Mouse (Mus musculus): ENCODE results near the gene Nbr1. TPM values are rescaled to one million over a fixed set of nuclear protein-coding genes. Genes with fewer than 3 reads are reported as not detected.

Gene Nbr1
- polyA plus RNA-seq, 1 experiment from 2014 or later = 35.3 TPM

- Histone ChIP-seq H3K4me2 (ENCODE audit: low read depth, low read length) (no peak overlapping the region), H3K4me3 (ENCODE audit: low read depth, low read length) (no peak overlapping the region), H3K9me3 (ENCODE audit: low read length) (no peaks in the 10 kb centered on the region), H3K27ac (ENCODE audit: low read depth) (no peak overlapping the region), H3K9ac (replicated peaks) (no peak overlapping the region), H3K4me1 (ENCODE audit: insufficient read depth) (no peaks in the 10 kb centered on the region; the same call in 1 of the 2 replicates), H3K27me3 (ENCODE audit: insufficient read depth, low read length) (no peaks in the 10 kb centered on the region), H3K36me3 (replicated peaks; ENCODE audit: insufficient read depth, low read length) (peaks cover 43% of the 10 kb centered on the region)
- TF ChIP-seq CTCF (IDR thresholded peaks at IDR 0.05; ENCODE audit: low read depth) (no peak), EP300 (IDR thresholded peaks at IDR 0.05; ENCODE audit: low read depth) (no peak)
- 92% methylated on average over 10 of the region's 10 CpGs for WGBS (ENCODE audit: insufficient replicate concordance)
- no peak for ATAC-seq
- no peak for DNase-seq
These were observed 26.9 kb upstream of the Nbr1 start for GRCm38 (mm10) chr11:101525056-101525455.

DNA sequence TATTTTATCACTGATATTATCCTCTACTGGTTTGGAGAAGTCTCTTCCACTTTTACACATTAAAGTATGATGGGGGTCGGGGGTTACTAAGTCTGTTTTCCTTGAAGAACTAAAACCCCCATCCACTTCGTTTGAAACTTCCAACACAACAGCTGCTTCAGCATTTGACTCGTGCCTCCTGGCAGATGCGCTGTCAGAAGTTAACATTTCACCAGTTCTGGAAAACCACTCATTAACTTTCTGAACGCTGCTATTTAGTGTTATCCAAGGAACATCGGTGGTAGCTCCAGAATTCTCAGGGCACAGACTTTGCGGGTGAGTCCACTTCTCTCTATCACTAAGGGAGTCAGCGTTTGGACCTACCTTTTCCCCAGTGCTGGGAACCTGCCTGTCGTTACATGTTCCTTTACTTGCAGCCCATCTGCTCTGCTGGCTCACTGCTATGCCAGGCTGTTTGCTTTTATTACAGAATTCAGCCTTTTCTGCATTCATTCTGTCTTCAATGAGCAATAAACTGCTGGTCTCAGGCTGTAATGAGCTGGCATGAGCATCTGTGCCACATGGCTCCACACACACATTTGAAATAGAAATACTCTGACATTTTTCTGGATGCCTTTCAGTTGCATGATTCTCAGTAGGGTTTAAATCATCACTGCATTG is 25.9 kb upstream of the Nbr1 start:
- Histone ChIP-seq H3K4me1 (ENCODE audit: insufficient read depth) (no peaks in the 10 kb centered on the region; the same call in 1 of the 2 replicates), H3K4me2 (ENCODE audit: low read depth, low read length) (no peak overlapping the region), H3K4me3 (ENCODE audit: low read depth, low read length) (no peak overlapping the region), H3K36me3 (replicated peaks; ENCODE audit: insufficient read depth, low read length) (peaks cover 45% of the 10 kb centered on the region), H3K27ac (ENCODE audit: low read depth) (no peak overlapping the region), H3K9me3 (ENCODE audit: low read length) (no peaks in the 10 kb centered on the region), H3K27me3 (ENCODE audit: insufficient read depth, low read length) (no peaks in the 10 kb centered on the region), H3K9ac (replicated peaks) (no peak overlapping the region)
- no peak for TF ChIP-seq EP300 (IDR thresholded peaks at IDR 0.05; ENCODE audit: low read depth)
- no peak for TF ChIP-seq CTCF (IDR thresholded peaks at IDR 0.05; ENCODE audit: low read depth)
- 92% methylated on average over 9 of the region's 9 CpGs for WGBS (ENCODE audit: insufficient replicate concordance)
- DNase-seq = no peak
- ATAC-seq = no peak

DNA sequence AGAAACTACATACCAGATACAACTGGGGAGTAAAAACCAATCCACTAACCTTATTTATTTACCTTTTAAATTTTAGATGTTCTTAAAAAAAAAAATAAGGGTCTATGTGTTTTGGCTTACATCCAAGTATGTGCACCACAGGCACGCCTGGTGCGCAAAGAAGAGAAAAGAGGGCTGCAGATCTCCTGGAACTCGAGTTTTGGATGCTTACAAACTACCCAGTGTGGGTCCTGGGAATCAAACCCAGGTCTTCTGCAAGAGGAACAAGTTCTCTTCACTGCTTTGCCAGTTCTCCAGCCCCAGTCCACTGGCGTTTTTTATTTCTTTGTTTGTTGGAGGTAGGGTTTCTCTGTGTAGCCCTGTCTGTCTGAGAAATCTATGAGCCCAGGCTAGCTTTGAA is 25.3 kb upstream of the Nbr1 start:
- TF ChIP-seq CTCF (IDR thresholded peaks at IDR 0.05; ENCODE audit: low read depth) (no peak), EP300 (IDR thresholded peaks at IDR 0.05; ENCODE audit: low read depth) (no peak)
- H3K9me3 ChIP-seq (ENCODE audit: low read length) = no peaks in the 10 kb centered on the region
- H3K4me2 ChIP-seq (ENCODE audit: low read depth, low read length) = no peak overlapping the region
- no peaks in the 10 kb centered on the region for H3K27me3 ChIP-seq (ENCODE audit: insufficient read depth, low read length)
- WGBS (ENCODE audit: insufficient replicate concordance) = 77% methylated on average over 4 of the region's 4 CpGs
- no peak overlapping the region for H3K4me3 ChIP-seq (ENCODE audit: low read depth, low read length)
- H3K27ac ChIP-seq (ENCODE audit: low read depth) = no peak overlapping the region
- no peak overlapping the region for H3K9ac ChIP-seq (replicated peaks)
- no peak for ATAC-seq
- no peaks in the 10 kb centered on the region; the same call in 1 of the 2 replicates for H3K4me1 ChIP-seq (ENCODE audit: insufficient read depth)
- H3K36me3 ChIP-seq (replicated peaks; ENCODE audit: insufficient read depth, low read length) = peaks cover 50% of the 10 kb centered on the region
- DNase-seq = no peak

DNA sequence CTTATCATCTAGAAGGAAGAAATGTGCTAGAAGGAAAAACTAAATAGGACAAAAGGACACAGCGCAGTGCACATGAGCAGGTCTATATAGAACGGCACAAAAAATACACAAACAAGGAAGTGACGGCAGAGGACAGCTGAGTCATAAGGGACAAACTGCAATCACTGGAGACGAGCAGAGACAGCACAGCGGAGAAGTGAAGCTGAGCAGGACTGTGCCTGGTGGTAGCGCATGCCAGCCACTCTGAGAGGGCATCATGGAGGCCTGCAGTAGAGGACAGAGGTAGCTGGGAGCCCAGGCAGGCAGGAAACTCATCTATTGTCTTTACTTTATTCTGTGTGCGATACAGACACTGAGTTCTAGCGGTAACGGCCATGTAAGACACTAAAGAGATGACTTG is 8.4 kb upstream of the Nbr1 start:
- Histone ChIP-seq H3K27ac (ENCODE audit: low read depth) (peak overlapping the region; percentile 69), H3K27me3 (ENCODE audit: insufficient read depth, low read length) (no peaks in the 10 kb centered on the region), H3K4me3 (ENCODE audit: low read depth, low read length) (no peak overlapping the region), H3K4me1 (ENCODE audit: insufficient read depth) (peaks cover 4% of the 10 kb centered on the region; the same call in 1 of the 2 replicates), H3K36me3 (replicated peaks; ENCODE audit: insufficient read depth, low read length) (peaks cover 20% of the 10 kb centered on the region), H3K9me3 (ENCODE audit: low read length) (no peaks in the 10 kb centered on the region), H3K4me2 (ENCODE audit: low read depth, low read length) (no peak overlapping the region), H3K9ac (replicated peaks) (no peak overlapping the region)
- WGBS (ENCODE audit: insufficient replicate concordance) = 71% methylated on average over 9 of the region's 9 CpGs
- TF ChIP-seq CTCF (IDR thresholded peaks at IDR 0.05; ENCODE audit: low read depth) (no peak), EP300 (IDR thresholded peaks at IDR 0.05; ENCODE audit: low read depth) (no peak)
- DNase-seq (peak; percentile 29), ATAC-seq (peak; percentile 74)

GRCm38 (mm10) chr11:101544132-101544531 is 7.8 kb upstream of the Nbr1 start:
- 77% methylated on average over 1 of the region's 1 CpGs for WGBS (ENCODE audit: insufficient replicate concordance)
- no peak for ATAC-seq

DNA sequence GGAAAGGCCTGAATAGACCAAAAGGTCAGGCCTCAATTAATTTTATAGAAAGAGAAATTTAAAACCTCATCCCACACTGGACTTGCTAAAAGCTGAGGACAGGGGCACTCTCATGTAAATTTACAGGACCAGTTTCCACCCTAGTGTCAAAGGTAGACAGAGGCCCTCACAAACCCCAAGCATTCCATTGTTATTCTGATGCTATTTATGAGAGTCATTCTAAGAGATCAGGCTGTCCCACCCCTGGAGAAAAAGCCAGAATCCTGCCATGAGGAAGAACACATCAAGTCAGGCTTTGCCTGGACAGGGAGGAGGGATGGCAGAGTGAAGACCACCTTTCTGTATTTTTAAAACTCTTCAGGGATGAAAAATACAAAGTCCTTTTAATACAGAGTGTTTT is 3.4 kb upstream of the Nbr1 start:
- no peaks in the 10 kb centered on the region for H3K9me3 ChIP-seq (ENCODE audit: low read length)
- ATAC-seq (no peak), DNase-seq (no peak)
- no peak overlapping the region for H3K4me2 ChIP-seq (ENCODE audit: low read depth, low read length)
- no peak overlapping the region for H3K9ac ChIP-seq (replicated peaks)
- peaks cover 18% of the 10 kb centered on the region for H3K36me3 ChIP-seq (replicated peaks; ENCODE audit: insufficient read depth, low read length)
- H3K27me3 ChIP-seq (ENCODE audit: insufficient read depth, low read length) = no peaks in the 10 kb centered on the region
- TF ChIP-seq CTCF (IDR thresholded peaks at IDR 0.05; ENCODE audit: low read depth) (no peak), EP300 (IDR thresholded peaks at IDR 0.05; ENCODE audit: low read depth) (no peak)
- no peak overlapping the region for H3K27ac ChIP-seq (ENCODE audit: low read depth)
- peaks cover 10% of the 10 kb centered on the region for H3K4me1 ChIP-seq (ENCODE audit: insufficient read depth)
- no peak overlapping the region for H3K4me3 ChIP-seq (ENCODE audit: low read depth, low read length)

More at GRCm38 (mm10) chr11:101544132-101544531, 7.8 kb upstream of the Nbr1 start:
- Histone ChIP-seq H3K36me3 (replicated peaks; ENCODE audit: insufficient read depth, low read length) (peaks cover 23% of the 10 kb centered on the region), H3K9ac (replicated peaks) (no peak overlapping the region), H3K27ac (ENCODE audit: low read depth) (peak overlapping the region; percentile 69), H3K4me1 (ENCODE audit: insufficient read depth) (peaks cover 4% of the 10 kb centered on the region; the same call in 1 of the 2 replicates), H3K4me3 (ENCODE audit: low read depth, low read length) (no peak overlapping the region), H3K27me3 (ENCODE audit: insufficient read depth, low read length) (no peaks in the 10 kb centered on the region), H3K4me2 (ENCODE audit: low read depth, low read length) (no peak overlapping the region), H3K9me3 (ENCODE audit: low read length) (no peaks in the 10 kb centered on the region)
- TF ChIP-seq EP300 (IDR thresholded peaks at IDR 0.05; ENCODE audit: low read depth) = no peak
- no peak for TF ChIP-seq CTCF (IDR thresholded peaks at IDR 0.05; ENCODE audit: low read depth)
- no peak for DNase-seq
